8 mouse cellular contexts compared by ENCODE assay signal in the genomic region with DNA sequence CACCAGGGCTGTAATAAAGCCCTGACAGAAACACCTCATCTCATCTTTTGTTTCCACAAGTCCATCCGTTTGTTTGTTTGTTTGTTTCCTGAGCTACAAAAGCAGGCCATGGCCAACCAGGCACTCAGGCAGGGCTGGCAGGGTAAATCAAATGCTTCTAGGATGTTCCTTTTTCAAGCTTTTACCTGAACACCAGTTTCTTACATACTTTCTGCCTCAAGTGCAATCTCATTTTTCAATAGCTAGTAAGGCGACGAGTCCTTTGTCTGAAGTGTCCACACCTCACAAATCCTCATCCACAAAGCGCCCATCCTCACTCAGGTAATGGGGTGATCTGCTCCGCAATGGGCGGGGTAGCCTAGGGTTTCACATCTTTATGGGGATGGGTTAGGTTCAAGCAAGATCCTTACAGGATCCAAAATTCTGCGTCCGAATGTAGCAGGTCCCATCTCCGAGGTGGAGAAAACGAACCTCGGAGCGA. TPM values are rescaled to one million over a fixed set of nuclear protein-coding genes. Genes with fewer than 3 reads are reported as not detected.
A peak's percentile ranks its signal among the peaks of the same experiment; 100 is the strongest.
DNase-seq lines count a peak whose midpoint lies in the region; ATAC-seq and TF ChIP-seq lines count a peak whose summit lies in the region.

No protein-coding gene starts in this region.

- no peak for DNase-seq in kidney, postnatal 0 days (ENCODE audit: low spot score)
- no peak for DNase-seq in kidney, postnatal 4 days
- no peak for DNase-seq in layer of hippocampus, adult 9-10 months (ENCODE audit: low spot score)
- DNase-seq in right cerebral cortex, postnatal 10 days (ENCODE audit: low spot score in 2 of 2): no peak
- no peak for DNase-seq in urinary bladder, postnatal 4 days (ENCODE audit: low spot score in 2 of 2)

- H3K4me1 ChIP-seq in kidney, postnatal 0 days (replicated peaks; ENCODE audit: insufficient read depth, low read length): 0 out of 2 replicates have a peak, but pooled peaks cover 6% of the 10 kb centered on the region
- H3K4me1 ChIP-seq in bone marrow, adult 2 months (ENCODE audit: control insufficient read depth, insufficient read depth, low read length): no peaks in the 10 kb centered on the region; the same call in 1 of the 2 replicates
- H3K4me1 ChIP-seq in hindbrain, embryonic 13.5 days (replicated peaks): peaks cover 45% of the 10 kb centered on the region
- peaks cover 35% of the 10 kb centered on the region for H3K4me1 ChIP-seq in midbrain, embryonic 15.5 days

- WGBS in kidney, postnatal 0 days: under 1% methylated on average over 12 of the region's 12 CpGs
- WGBS in bone marrow, adult 2 months: 11% methylated on average over 12 of the region's 12 CpGs
- WGBS in hindbrain, embryonic 13.5 days: 2% methylated on average over 12 of the region's 12 CpGs
- WGBS in midbrain, embryonic 15.5 days: 2% methylated on average over 12 of the region's 12 CpGs

- H3K4me2 ChIP-seq in kidney, postnatal 0 days (ENCODE audit: low read length): peak overlapping the region; percentile 69
- H3K4me2 ChIP-seq in hindbrain, embryonic 13.5 days: peak overlapping the region; percentile 71
- H3K4me2 ChIP-seq in midbrain, embryonic 15.5 days: peak overlapping the region; percentile 57

- no peak for TF ChIP-seq CTCF in kidney, postnatal 0 days (IDR thresholded peaks at IDR 0.05; ENCODE audit: low read depth)
- TF ChIP-seq CTCF in bone marrow, adult 2 months (IDR thresholded peaks at IDR 0.05; ENCODE audit: control insufficient read depth, insufficient read depth, low read length): no peak

- peak overlapping the region; percentile 66 for H3K9ac ChIP-seq in kidney, postnatal 0 days (ENCODE audit: low read depth, low read length)
- peak overlapping the region; percentile 92 for H3K9ac ChIP-seq in hindbrain, embryonic 13.5 days
- H3K9ac ChIP-seq in midbrain, embryonic 15.5 days: peak overlapping the region; percentile 96

- H3K36me3 ChIP-seq in kidney, postnatal 0 days (ENCODE audit: insufficient read depth, low read length): no peaks in the 10 kb centered on the region
- peaks cover 4% of the 10 kb centered on the region; the same call in 1 of the 2 replicates for H3K36me3 ChIP-seq in hindbrain, embryonic 13.5 days
- no peaks in the 10 kb centered on the region for H3K36me3 ChIP-seq in midbrain, embryonic 15.5 days (replicated peaks)

- no peaks in the 10 kb centered on the region for H3K27me3 ChIP-seq in kidney, postnatal 0 days (ENCODE audit: insufficient read depth, low read length)
- no peaks in the 10 kb centered on the region for H3K27me3 ChIP-seq in hindbrain, embryonic 13.5 days
- no peaks in the 10 kb centered on the region for H3K27me3 ChIP-seq in midbrain, embryonic 15.5 days (replicated peaks)

- ATAC-seq in kidney, postnatal 0 days (replicated peaks; ENCODE audit: low FRiP score, low read depth): no peak
- peak; percentile 65; the same call in 1 of the 2 replicates for ATAC-seq in hindbrain, embryonic 13.5 days (ENCODE audit: low FRiP score)
- peak; percentile 66 for ATAC-seq in midbrain, embryonic 15.5 days (replicated peaks)

- peak overlapping the region; percentile 85; the same call in 1 of the 2 replicates for H3K27ac ChIP-seq in kidney, postnatal 0 days
- no peak overlapping the region for H3K27ac ChIP-seq in bone marrow, adult 2 months (ENCODE audit: control insufficient read depth, insufficient read depth, low read depth, low read length, poor library complexity)
- H3K27ac ChIP-seq in hindbrain, embryonic 13.5 days: peak overlapping the region; percentile 96
- peak overlapping the region; percentile 95 for H3K27ac ChIP-seq in midbrain, embryonic 15.5 days

- peak overlapping the region; percentile 90 for H3K4me3 ChIP-seq in kidney, postnatal 0 days (replicated peaks; ENCODE audit: low read depth, low read length)
- peak overlapping the region; percentile 86 for H3K4me3 ChIP-seq in bone marrow, adult 2 months (replicated peaks; ENCODE audit: control insufficient read depth, low read depth, low read length)
- peak overlapping the region; percentile 98 for H3K4me3 ChIP-seq in hindbrain, embryonic 13.5 days
- peak overlapping the region; percentile 97 for H3K4me3 ChIP-seq in midbrain, embryonic 15.5 days

- H3K9me3 ChIP-seq in kidney, postnatal 0 days (replicated peaks; ENCODE audit: low read length): no peaks in the 10 kb centered on the region
- no peaks in the 10 kb centered on the region for H3K9me3 ChIP-seq in hindbrain, embryonic 13.5 days
- H3K9me3 ChIP-seq in midbrain, embryonic 15.5 days: no peaks in the 10 kb centered on the region

- TF ChIP-seq POLR2A in bone marrow, adult 2 months (IDR thresholded peaks at IDR 0.05; ENCODE audit: borderline replicate concordance, control insufficient read depth, low read depth, low read length): no peak

RNA-seq across cellular contexts. Expression of gene Gfod2, which starts 0.6 kb away (rescaled TPM):
- polyA plus RNA-seq in kidney, postnatal 0 days (2015; fragmentation: Nextera tagmentation; extraction: Ambion mirVana): 19.2 and 21.0 TPM in 2 replicates
- 1.2 and 2.0 TPM in 2 replicates for polyA plus RNA-seq in bone marrow, adult 2 months (2011; ENCODE audit: insufficient read depth, insufficient read length, low replicate concordance, missing spikeins)
- 90.7 and 94.2 TPM in 2 replicates for polyA plus RNA-seq in hindbrain, embryonic 13.5 days (2015; fragmentation: Nextera tagmentation; extraction: Ambion mirVana)
- 90.3 and 100 TPM in 2 replicates for polyA plus RNA-seq in midbrain, embryonic 15.5 days (2015; fragmentation: Nextera tagmentation; extraction: Ambion mirVana)

RNA-seq across cellular contexts. Expression of gene Enkd1, which starts 49.8 kb away (rescaled TPM):
- 14.6 and 17.8 TPM in 2 replicates for polyA plus RNA-seq in kidney, postnatal 0 days (2015; fragmentation: Nextera tagmentation; extraction: Ambion mirVana)
- 11.5 and 18.9 TPM in 2 replicates for polyA plus RNA-seq in bone marrow, adult 2 months (2011; ENCODE audit: insufficient read depth, insufficient read length, low replicate concordance, missing spikeins)
- 12.8 TPM in 2 replicates for polyA plus RNA-seq in hindbrain, embryonic 13.5 days (2015; fragmentation: Nextera tagmentation; extraction: Ambion mirVana)
- 12.9 and 16.1 TPM in 2 replicates for polyA plus RNA-seq in midbrain, embryonic 15.5 days (2015; fragmentation: Nextera tagmentation; extraction: Ambion mirVana)

RNA-seq across cellular contexts. Expression of gene 4933405L10Rik, which starts 50.4 kb away (rescaled TPM):
- polyA plus RNA-seq in kidney, postnatal 0 days (2015; fragmentation: Nextera tagmentation; extraction: Ambion mirVana): 0.11 TPM in 1 of 2 replicates, not detected in the other
- not detected in 2 replicates for polyA plus RNA-seq in bone marrow, adult 2 months (2011; ENCODE audit: insufficient read depth, insufficient read length, low replicate concordance, missing spikeins)
- polyA plus RNA-seq in hindbrain, embryonic 13.5 days (2015; fragmentation: Nextera tagmentation; extraction: Ambion mirVana): 0.16 and 0.28 TPM in 2 replicates
- polyA plus RNA-seq in midbrain, embryonic 15.5 days (2015; fragmentation: Nextera tagmentation; extraction: Ambion mirVana): 0.28 and 0.43 TPM in 2 replicates

RNA-seq across cellular contexts. Expression of gene Pard6a, which starts 56.9 kb away (rescaled TPM):
- polyA plus RNA-seq in kidney, postnatal 0 days (2015; fragmentation: Nextera tagmentation; extraction: Ambion mirVana): 18.7 and 19.6 TPM in 2 replicates
- polyA plus RNA-seq in bone marrow, adult 2 months (2011; ENCODE audit: insufficient read depth, insufficient read length, low replicate concordance, missing spikeins): 5.3 and 6.4 TPM in 2 replicates
- polyA plus RNA-seq in hindbrain, embryonic 13.5 days (2015; fragmentation: Nextera tagmentation; extraction: Ambion mirVana): 45.4 and 47.7 TPM in 2 replicates
- polyA plus RNA-seq in midbrain, embryonic 15.5 days (2015; fragmentation: Nextera tagmentation; extraction: Ambion mirVana): 51.6 and 51.8 TPM in 2 replicates

RNA-seq across cellular contexts. Expression of gene Acd, which starts 56.9 kb away (rescaled TPM):
- polyA plus RNA-seq in kidney, postnatal 0 days (2015; fragmentation: Nextera tagmentation; extraction: Ambion mirVana): 51.2 and 53.4 TPM in 2 replicates
- polyA plus RNA-seq in bone marrow, adult 2 months (2011; ENCODE audit: insufficient read depth, insufficient read length, low replicate concordance, missing spikeins): 26.8 and 33.4 TPM in 2 replicates
- 93.0 and 95.2 TPM in 2 replicates for polyA plus RNA-seq in hindbrain, embryonic 13.5 days (2015; fragmentation: Nextera tagmentation; extraction: Ambion mirVana)
- 104 and 106 TPM in 2 replicates for polyA plus RNA-seq in midbrain, embryonic 15.5 days (2015; fragmentation: Nextera tagmentation; extraction: Ambion mirVana)
